Mouse (Mus musculus) midbrain, postnatal 0 days (tissue): ENCODE results near the gene Tmem260. TPM values are rescaled to one million over a fixed set of nuclear protein-coding genes. Genes with fewer than 3 reads are reported as not detected.
"Not testable (repeated sequence)": the region's sequence is repeated elsewhere in the genome, so short reads cannot be mapped to it uniquely, and the experiment has no call there.

ENCODE experiments used
- ATAC-seq: fragments of 200-750 bp; cut with Nextera tagmentation; 2 replicates; pipeline ENCODE4 v1.8.0; 2017; ENCODE audit warnings: moderate number of reproducible peaks, mild to moderate bottlenecking, moderate TSS enrichment, moderate library complexity; ENCODE audit not compliant: low FRiP score
- DNase-seq: peaks from one replicate; pipeline ENCODE4 v3.0.0-alpha.2; 2015; ENCODE audit warnings: low spot score
- H3K27ac ChIP-seq: fragments of 300-500 bp; sonication (generic); 2 replicates; pipeline ENCODE4 v1.5.1; 2014; ENCODE audit warnings: low read depth, mild to moderate bottlenecking, low read length, mixed read lengths
- H3K27me3 ChIP-seq: fragments of 300-500 bp; sonication (generic); 2 replicates; pipeline ENCODE4 v1.6.1; 2014; ENCODE audit warnings: low read length, control low read depth, mixed read lengths; ENCODE audit not compliant: insufficient read depth
- H3K36me3 ChIP-seq: fragments of 300-500 bp; sonication (generic); 2 replicates; pipeline ENCODE4 v1.6.1; 2014; ENCODE audit warnings: low read length, control low read depth, mixed read lengths; ENCODE audit not compliant: insufficient read depth
- H3K4me1 ChIP-seq: fragments of 300-500 bp; sonication (generic); 2 replicates; pipeline ENCODE4 v1.6.1; 2014; ENCODE audit warnings: mild to moderate bottlenecking, control low read depth, antibody characterized with exemption, low read length, mixed read lengths; ENCODE audit not compliant: insufficient read depth
- H3K4me2 ChIP-seq: fragments of 300-500 bp; sonication (generic); 2 replicates; pipeline ENCODE4 v1.6.1; 2014; ENCODE audit warnings: low read depth, mild to moderate bottlenecking, low read length, mixed read lengths; ENCODE audit not compliant: poor library complexity, severe bottlenecking
- H3K4me3 ChIP-seq: fragments of 300-500 bp; sonication (generic); 2 replicates; pipeline ENCODE4 v1.5.1; 2014; ENCODE audit warnings: low read depth, mild to moderate bottlenecking, low read length, moderate library complexity
- H3K9ac ChIP-seq: fragments of 300-500 bp; sonication (generic); replicated peaks from 2 replicates; pipeline ENCODE4 v1.6.1; 2014; ENCODE audit warnings: mild to moderate bottlenecking, low read length, moderate library complexity, mixed read lengths; ENCODE audit not compliant: poor library complexity, severe bottlenecking
- H3K9me3 ChIP-seq: fragments of 300-500 bp; sonication (generic); 2 replicates; pipeline ENCODE4 v1.6.1; 2016; ENCODE audit warnings: low read length, control low read depth
- CTCF ChIP-seq: IDR thresholded peaks from 2 replicates; pipeline ENCODE4 v1.5.1; 2016; ENCODE audit warnings: antibody characterized with exemption, mild to moderate bottlenecking
- WGBS: fragments of 180-500 bp; shearing (Covaris S2); extraction: QIAGEN DNeasy Blood & Tissue Kit; methylation state at CpG from one replicate; pipeline ENCODE4 v1.1.7; 2014; 5-methylcytosine and 5-hydroxymethylcytosine counted together
- polyA plus RNA-seq: library from polyadenylated mRNA; unstranded; fragments of >200 nt; fragmentation: Nextera tagmentation; extraction: Ambion mirVana; gene quantifications from 2 replicates; pipeline ENCODE4 v1.2.1, GENCODE M21; 2015
- total RNA-seq: library from RNA; depleted of rRNA; stranded (reverse); fragments of >200 nt; gene quantifications from 2 replicates; pipeline ENCODE4 v1.2.3, GENCODE M21; 2014

Tmem260 gene
- total and polyA plus RNA-seq, 2 experiments from 2014 or later = 14.2 to 17.4 TPM

- ATAC-seq (no peak), DNase-seq (no peak)
- Histone ChIP-seq H3K9ac (no peak overlapping the region), H3K27me3 (no peaks in the 10 kb centered on the region), H3K9me3 (no peaks in the 10 kb centered on the region), H3K27ac (no peak overlapping the region), H3K36me3 (peaks cover 5% of the 10 kb centered on the region; the same call in 1 of the 2 replicates), H3K4me2 (no peak overlapping the region), H3K4me1 (no peaks in the 10 kb centered on the region), H3K4me3 (no peak overlapping the region)
- WGBS = 91% methylated on average over 10 of the region's 10 CpGs
- TF ChIP-seq CTCF = no peak
These were observed 25.0 kb downstream of the Tmem260 start for GRCm38 (mm10) chr14:48470742-48471487.

DNA sequence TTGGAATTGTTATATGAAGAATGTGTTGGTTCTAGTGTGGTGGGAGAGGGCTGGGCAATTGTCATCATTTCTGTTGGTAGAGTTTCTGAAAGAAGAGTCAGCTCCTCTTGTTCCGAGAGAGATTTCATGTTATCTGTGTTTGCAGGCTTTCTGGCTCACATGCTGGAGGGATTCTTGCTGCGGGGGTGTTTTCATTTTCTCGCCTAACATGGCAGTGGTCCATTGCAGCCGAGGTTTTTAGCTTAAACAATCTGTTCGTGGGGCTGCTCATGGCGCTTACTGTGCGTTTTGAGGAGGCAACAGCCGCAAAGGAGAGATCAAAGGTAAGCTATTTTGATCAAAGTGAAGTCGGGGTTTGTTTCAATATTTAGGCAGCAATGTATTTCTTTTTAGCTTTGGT is 26.3 kb downstream of the Tmem260 start:
- 72% methylated on average over 9 of the region's 9 CpGs for WGBS
- ATAC-seq (no peak), DNase-seq (no peak)

DNA sequence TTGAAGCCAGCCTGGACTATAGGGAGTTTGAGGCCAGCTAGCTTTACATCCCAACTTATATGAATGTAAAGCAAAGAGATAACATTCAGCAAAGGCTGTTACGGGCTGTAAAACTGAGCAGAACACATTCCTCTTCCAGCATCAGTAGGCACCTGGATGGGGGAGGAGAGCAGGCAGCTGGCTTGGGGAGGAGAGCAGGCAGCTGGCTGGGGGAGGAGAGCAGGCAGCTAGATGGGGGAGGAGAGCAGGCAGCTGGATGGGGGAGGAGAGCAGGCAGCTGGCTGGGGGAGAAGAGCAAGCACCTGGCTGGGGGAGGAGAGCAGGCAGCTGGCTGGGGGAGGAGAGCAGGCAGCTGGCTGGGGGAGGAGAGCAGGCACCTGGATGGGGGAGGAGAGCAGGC is 29.4 kb downstream of the Tmem260 start:
- Histone ChIP-seq H3K27me3 (no peaks in the 10 kb centered on the region), H3K36me3 (peaks cover 10% of the 10 kb centered on the region; the same call in 1 of the 2 replicates), H3K4me3 (no peak overlapping the region), H3K9ac (no peak overlapping the region), H3K9me3 (no peaks in the 10 kb centered on the region), H3K4me2 (no peak overlapping the region), H3K27ac (no peak overlapping the region), H3K4me1 (no peaks in the 10 kb centered on the region)
- TF ChIP-seq CTCF = no peak
- ATAC-seq = no peak
- DNase-seq = no peak
- WGBS = 75% methylated on average over 1 of the region's 1 CpGs

More for the DNA sequence above, 26.3 kb downstream of the Tmem260 start:
- 0 out of 2 replicates have a peak overlapping the region, but pooled peaks have one; percentile 43 for H3K27ac ChIP-seq
- H3K9ac ChIP-seq = no peak overlapping the region
- no peaks in the 10 kb centered on the region for H3K9me3 ChIP-seq
- no peak for TF ChIP-seq CTCF
- no peak overlapping the region for H3K4me3 ChIP-seq
- no peaks in the 10 kb centered on the region for H3K27me3 ChIP-seq
- no peaks in the 10 kb centered on the region for H3K4me1 ChIP-seq
- peaks cover 5% of the 10 kb centered on the region; the same call in 1 of the 2 replicates for H3K36me3 ChIP-seq
- no peak overlapping the region for H3K4me2 ChIP-seq

- ATAC-seq, H3K4me1 ChIP-seq, H3K27me3 ChIP-seq, H3K36me3 ChIP-seq, DNase-seq, H3K4me3 ChIP-seq, H3K9me3 ChIP-seq, H3K9ac ChIP-seq, H3K4me2 ChIP-seq, H3K27ac ChIP-seq: not testable (repeated sequence)
- WGBS = 75% methylated on average over 3 of the region's 3 CpGs
These were observed 29.9 kb downstream of the Tmem260 start for GRCm38 (mm10) chr14:48475834-48476233.

DNA sequence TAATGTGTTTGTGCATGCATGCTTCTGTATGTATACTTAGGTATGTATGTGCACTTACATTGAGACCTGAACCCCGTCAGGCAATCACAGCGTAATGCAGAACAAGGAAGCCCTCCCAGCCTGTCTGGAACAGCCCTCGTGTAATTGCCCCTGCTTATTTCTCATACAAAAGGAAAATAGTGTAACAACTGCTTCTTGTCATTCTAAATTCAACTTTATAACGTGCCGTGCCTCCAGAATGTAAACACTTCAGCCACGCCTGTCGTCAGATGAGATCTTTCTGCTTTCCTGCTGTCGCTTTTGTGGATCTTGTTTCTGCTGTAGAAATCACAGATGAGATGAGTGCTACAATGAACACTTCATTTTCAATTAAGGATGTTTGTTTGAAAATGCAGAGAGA is 30.4 kb downstream of the Tmem260 start:
- Histone ChIP-seq H3K9ac (no peak overlapping the region), H3K4me1 (no peaks in the 10 kb centered on the region), H3K9me3 (no peaks in the 10 kb centered on the region), H3K36me3 (peaks cover 10% of the 10 kb centered on the region; the same call in 1 of the 2 replicates), H3K4me2 (no peak overlapping the region), H3K27me3 (no peaks in the 10 kb centered on the region), H3K4me3 (no peak overlapping the region), H3K27ac (no peak overlapping the region)
- no peak for ATAC-seq
- DNase-seq = no peak
- no peak for TF ChIP-seq CTCF
- WGBS = 63% methylated on average over 8 of the region's 8 CpGs

GRCm38 (mm10) chr14:48481591-48481990 is 35.7 kb downstream of the Tmem260 start:
- peaks cover 5% of the 10 kb centered on the region; the same call in 1 of the 2 replicates for H3K36me3 ChIP-seq
- TF ChIP-seq CTCF = peak; percentile 37
- DNase-seq (peak; percentile 31), ATAC-seq (0 out of 2 replicates have a peak, but pooled peaks have one; percentile 34)
- no peaks in the 10 kb centered on the region for H3K9me3 ChIP-seq
- no peak overlapping the region for H3K4me3 ChIP-seq
- H3K27me3 ChIP-seq = no peaks in the 10 kb centered on the region
- WGBS = 34% methylated on average over 7 of the region's 7 CpGs
- no peak overlapping the region for H3K4me2 ChIP-seq
- H3K9ac ChIP-seq = no peak overlapping the region
- no peak overlapping the region for H3K27ac ChIP-seq
- no peaks in the 10 kb centered on the region for H3K4me1 ChIP-seq
